Mouse (Mus musculus) lung, postnatal 36 days (tissue): ENCODE data around the gene Stox2.
A peak's percentile ranks its signal among the peaks of the same experiment; 100 is the strongest.

Source experiments
- DNase-seq: peaks from one replicate; pipeline ENCODE4 v3.0.0; 2022; ENCODE audit warnings: mixed read lengths

The Stox2 gene

DNA sequence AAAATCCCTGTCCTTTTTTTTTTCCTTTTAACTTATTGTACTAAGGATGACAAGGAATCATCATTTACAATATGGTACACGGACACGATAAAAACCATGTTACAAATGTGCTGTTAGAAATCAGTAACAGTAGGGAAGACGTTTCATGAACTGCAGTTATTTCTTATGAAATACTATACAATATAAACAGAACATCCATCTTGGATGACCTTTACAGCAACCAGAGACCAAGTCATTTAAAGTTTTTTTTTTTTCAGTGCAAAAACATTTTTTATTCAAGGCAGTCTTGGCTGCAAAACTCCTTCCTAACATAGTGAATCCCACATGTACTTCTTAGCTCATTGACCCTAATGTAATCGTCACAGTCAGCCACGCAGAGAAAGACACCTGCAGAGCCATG is 266.0 kb downstream of the Stox2 start:
- no peak for DNase-seq

- no peak for DNase-seq
Measured at GRCm38 (mm10) chr8:47178785-47179184, 267.4 kb downstream of the Stox2 start.

DNA sequence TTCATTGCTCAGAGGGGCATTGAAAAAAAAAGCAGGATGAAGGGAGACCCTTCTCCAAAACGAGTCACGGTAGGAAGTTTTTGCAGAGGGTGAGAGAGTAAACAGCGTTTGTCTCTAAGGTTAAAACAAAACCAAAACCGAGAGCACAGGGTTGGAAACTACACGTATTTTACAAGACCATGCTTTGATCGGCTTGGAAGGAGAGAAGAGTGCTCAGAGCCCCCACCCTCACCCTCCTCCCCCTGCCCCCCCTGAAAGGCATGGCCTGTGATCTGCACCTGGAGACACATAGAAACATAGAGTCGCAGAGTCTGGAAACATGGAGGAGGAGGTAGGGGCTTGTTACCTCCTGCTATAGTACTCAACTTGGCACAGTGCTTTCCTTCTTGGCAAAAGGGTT is 272.3 kb downstream of the Stox2 start:
- no peak for DNase-seq

DNA sequence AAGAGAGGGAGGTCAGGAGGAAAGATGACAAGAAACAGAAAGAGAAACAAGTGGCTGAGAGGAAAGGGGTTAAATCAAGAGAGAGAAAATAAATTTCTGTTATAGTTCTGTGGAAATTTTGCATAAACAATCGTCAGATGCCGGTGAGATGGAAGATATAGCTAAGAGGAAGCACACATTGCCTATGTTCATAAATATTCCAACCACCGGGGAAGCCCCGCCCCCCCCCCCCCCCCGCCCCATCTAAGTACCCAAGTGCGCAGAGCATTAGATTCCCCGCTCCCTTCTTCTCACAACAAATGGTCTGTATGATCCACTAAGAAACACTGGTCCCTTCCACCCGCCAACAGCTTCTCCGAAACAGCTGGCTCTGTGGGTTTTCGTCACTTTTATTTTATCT is 273.3 kb downstream of the Stox2 start:
- no peak for DNase-seq

- no peak for DNase-seq
Measured at GRCm38 (mm10) chr8:47160688-47161087, 285.5 kb downstream of the Stox2 start.

DNA sequence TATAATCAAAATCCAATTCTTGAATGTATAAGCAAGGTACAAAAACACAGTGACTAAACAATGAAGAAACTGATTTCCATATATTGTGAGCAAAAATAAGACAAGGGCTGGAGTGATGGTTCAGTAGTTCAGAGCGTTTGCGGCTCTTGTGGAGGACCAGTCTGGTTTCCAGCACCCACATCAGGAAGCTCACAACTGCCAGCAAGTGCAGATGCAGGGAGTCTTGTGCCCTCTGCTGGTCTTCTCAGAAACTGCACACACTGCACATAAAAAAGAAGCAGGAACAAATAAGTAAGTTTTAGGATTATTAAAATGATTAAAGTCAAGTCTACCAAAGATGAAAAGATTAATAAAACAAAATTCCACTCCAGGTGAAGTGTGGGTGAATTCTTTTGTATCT is 291.6 kb downstream of the Stox2 start:
- DNase-seq = no peak

- DNase-seq = no peak
Measured at GRCm38 (mm10) chr8:47145258-47145657, 300.9 kb downstream of the Stox2 start.

DNA sequence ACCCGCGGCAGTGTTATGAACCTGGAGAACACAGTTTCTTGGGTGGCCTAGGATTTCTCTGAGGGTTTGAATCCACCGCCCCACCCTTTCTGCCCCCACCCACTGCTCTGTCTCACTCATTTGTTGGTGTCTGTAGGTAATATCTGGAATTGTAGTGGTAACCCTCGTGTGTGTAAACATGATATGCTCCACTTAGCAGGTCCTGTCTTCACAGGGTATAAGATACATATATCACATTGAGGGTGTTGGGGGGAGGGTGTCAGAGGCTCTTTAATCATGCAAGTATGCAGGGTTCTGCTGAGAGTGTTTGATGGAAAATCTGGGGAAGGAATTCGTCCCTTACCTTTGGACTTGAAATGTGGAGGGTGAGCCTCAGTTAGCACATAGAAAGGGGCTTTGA is 310.1 kb downstream of the Stox2 start:
- no peak for DNase-seq

DNA sequence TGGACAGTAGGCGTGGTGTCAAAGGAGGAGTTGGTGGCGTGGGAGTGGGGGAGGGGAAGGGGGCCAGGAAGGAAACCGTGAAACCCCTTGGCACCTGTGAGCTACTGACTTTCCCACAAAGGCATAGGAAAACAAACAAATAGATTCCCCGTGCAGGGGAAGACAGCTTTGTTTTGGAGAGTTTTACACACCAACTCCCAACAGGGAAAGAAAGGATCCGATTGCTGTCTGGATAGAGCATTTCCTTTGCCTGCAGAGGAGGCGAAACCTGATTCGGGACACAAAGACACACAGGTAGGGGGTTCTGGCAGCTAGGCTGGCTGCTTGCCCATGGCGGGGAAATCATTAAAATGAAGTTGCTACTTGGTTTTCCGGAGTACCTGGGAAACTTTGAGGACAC is 310.6 kb downstream of the Stox2 start:
- peak; percentile 7 for DNase-seq

- DNase-seq = no peak
Measured at GRCm38 (mm10) chr8:47134736-47135135, 311.4 kb downstream of the Stox2 start.

- DNase-seq = no peak
Measured at GRCm38 (mm10) chr8:47133381-47133780, 312.8 kb downstream of the Stox2 start.
